Mouse (Mus musculus) heart, postnatal 36 days (tissue): ENCODE measurements around the gene Plk2. TPM values are rescaled to one million over a fixed set of nuclear protein-coding genes. Genes with fewer than 3 reads are reported as not detected.
"Not testable (repeated sequence)": the region's sequence is repeated elsewhere in the genome, so short reads cannot be mapped to it uniquely, and the experiment has no call there.

ENCODE experiments used
- DNase-seq, 2 experiments: peaks; one replicate each; pipeline ENCODE4 v3.0.0; 2021 to 2022
- intact Hi-C: fragments of 180-260 bp; cut with DNase I; formaldehyde crosslinking; loops from one replicate; pipeline ENCODE4 v1.15.1; 2025
- total RNA-seq, 2 experiments: library from RNA; stranded (reverse); gene quantifications; 2 replicates each; pipeline ENCODE4 v1.2.3; 2021

The Plk2 gene
- total RNA-seq, 2 experiments from 2014 or later, result 26.0 to 34.9 TPM

GRCm38 (mm10) chr13:110401877-110402276 is 7.0 kb downstream of the Plk2 start:
- intact Hi-C loops, result loop anchor here (5.0 kb wide), 1 partner anchor 35 kb away; no protein-coding TSS in a partner anchor
- DNase-seq, result no peak

- DNase-seq, result no peak
- intact Hi-C loops, result loop anchor here (5.0 kb wide), 1 partner anchor 33 kb away; no protein-coding TSS in a partner anchor
Measured at GRCm38 (mm10) chr13:110404059-110404458, 9.2 kb downstream of the Plk2 start.

GRCm38 (mm10) chr13:110404686-110405085 is 9.8 kb downstream of the Plk2 start:
- intact Hi-C loops, result loop anchor here (5.0 kb wide), 1 partner anchor 33 kb away; no protein-coding TSS in a partner anchor
- DNase-seq, result not testable (repeated sequence)

- intact Hi-C loops, result no loop called here
- DNase-seq, result peak in 1 of 2 experiments; percentile 25
Measured at GRCm38 (mm10) chr13:110406152-110406551, 11.3 kb downstream of the Plk2 start.

- intact Hi-C loops, result no loop called here
- no peak for DNase-seq
Measured at GRCm38 (mm10) chr13:110412572-110413209, 17.8 kb downstream of the Plk2 start.

- intact Hi-C loops, result no loop called here
- no peak for DNase-seq
Measured at GRCm38 (mm10) chr13:110418656-110419055, 23.8 kb downstream of the Plk2 start.

- intact Hi-C loops, result no loop called here
- DNase-seq, result no peak
Measured at GRCm38 (mm10) chr13:110419640-110420039, 24.8 kb downstream of the Plk2 start.

GRCm38 (mm10) chr13:110422434-110422833 is 27.6 kb downstream of the Plk2 start:
- DNase-seq, result no peak
- intact Hi-C loops, result no loop called here

- DNase-seq, result no peak
- intact Hi-C loops, result no loop called here
Measured at GRCm38 (mm10) chr13:110425512-110426222, 30.8 kb downstream of the Plk2 start.

- intact Hi-C loops, result no loop called here
- no peak for DNase-seq
Measured at GRCm38 (mm10) chr13:110431388-110431787, 36.5 kb downstream of the Plk2 start.

GRCm38 (mm10) chr13:110432062-110432566 is 37.3 kb downstream of the Plk2 start:
- intact Hi-C loops, result no loop called here
- DNase-seq, result no peak

- DNase-seq, result no peak
- intact Hi-C loops, result no loop called here
Measured at GRCm38 (mm10) chr13:110432613-110433012, 37.8 kb downstream of the Plk2 start.

GRCm38 (mm10) chr13:110436692-110437091 is 41.8 kb downstream of the Plk2 start:
- intact Hi-C loops, result loop anchor here (5.0 kb wide), 1 partner anchor 34 kb away; no protein-coding TSS in a partner anchor
- no peak for DNase-seq

- DNase-seq, result no peak
- intact Hi-C loops, result loop anchor here (5.0 kb wide), 1 partner anchor 36 kb away; no protein-coding TSS in a partner anchor
Measured at GRCm38 (mm10) chr13:110438624-110439023, 43.8 kb downstream of the Plk2 start.

- no peak for DNase-seq
- intact Hi-C loops, result no loop called here
Measured at GRCm38 (mm10) chr13:110444335-110444734, 49.5 kb downstream of the Plk2 start.

GRCm38 (mm10) chr13:110444894-110445293 is 50.0 kb downstream of the Plk2 start:
- intact Hi-C loops, result no loop called here
- DNase-seq, result peak; percentile 15 to 17

- intact Hi-C loops, result no loop called here
- no peak for DNase-seq
Measured at GRCm38 (mm10) chr13:110446434-110446833, 51.6 kb downstream of the Plk2 start.

GRCm38 (mm10) chr13:110450056-110450455 is 55.2 kb downstream of the Plk2 start:
- intact Hi-C loops, result no loop called here
- no peak for DNase-seq
